Mouse (Mus musculus) monocyte, adult 5-6 weeks (primary cell): Measurements from ENCODE around the gene Rab26. TPM values are rescaled to one million over a fixed set of nuclear protein-coding genes. Genes with fewer than 3 reads are reported as not detected.

Experiments used
- ATAC-seq: fragments of 153-309, 156-312 bp; replicated peaks from 2 replicates; pipeline ENCODE4 v1.8.0; 2017; ENCODE audit warnings: mild to moderate bottlenecking; ENCODE audit not compliant: low TSS enrichment, insufficient number of reproducible peaks, severe bottlenecking, poor library complexity, low FRiP score
- total RNA-seq: library from RNA; stranded (forward); fragments of 200-1000, 200-491, 200-594 nt; gene quantifications from 3 replicates; pipeline ENCODE4 v1.2.3, GENCODE M21; 2017

Gene Rab26
- total RNA-seq, 1 experiment from 2014 or later, result not detected

- peak; percentile 99 for ATAC-seq
These were observed 15.8 kb upstream of the Rab26 start, which contains the start of gene Pkd1 for GRCm38 (mm10) chr17:24549618-24550415. TSS of gene Pkd1 (plus strand) at chr17:24549834.

- no peak for ATAC-seq
These were observed 15.1 kb upstream of the Rab26 start for GRCm38 (mm10) chr17:24548921-24549617.

- ATAC-seq, result no peak
These were observed 14.4 kb upstream of the Rab26 start for GRCm38 (mm10) chr17:24548435-24548834.

- ATAC-seq, result no peak
These were observed 12.2 kb upstream of the Rab26 start for GRCm38 (mm10) chr17:24546234-24546633.

- no peak for ATAC-seq
These were observed 11.2 kb upstream of the Rab26 start for GRCm38 (mm10) chr17:24545247-24545646.

- ATAC-seq, result no peak
These were observed 10.6 kb upstream of the Rab26 start for GRCm38 (mm10) chr17:24544613-24545012.

- peak; percentile 92 for ATAC-seq
These were observed 6.4 kb upstream of the Rab26 start for GRCm38 (mm10) chr17:24540375-24540774.

GRCm38 (mm10) chr17:24538950-24539349 lies 4.9 kb upstream of the Rab26 start:
- no peak for ATAC-seq

- ATAC-seq, result no peak
These were observed 3.5 kb upstream of the Rab26 start for GRCm38 (mm10) chr17:24537536-24537935.

GRCm38 (mm10) chr17:24535300-24535699 lies 1.3 kb upstream of the Rab26 start:
- no peak for ATAC-seq

GRCm38 (mm10) chr17:24533099-24533992 lies 664 bp downstream of the Rab26 start:
- peak; percentile 74 for ATAC-seq

GRCm38 (mm10) chr17:24532045-24532444 lies 2.0 kb downstream of the Rab26 start:
- no peak for ATAC-seq

GRCm38 (mm10) chr17:24531064-24531463 lies 2.9 kb downstream of the Rab26 start:
- ATAC-seq, result no peak

GRCm38 (mm10) chr17:24530361-24531050 lies 3.5 kb downstream of the Rab26 start:
- ATAC-seq, result no peak

- no peak for ATAC-seq
These were observed 4.1 kb downstream of the Rab26 start for GRCm38 (mm10) chr17:24529883-24530282.

- ATAC-seq, result no peak; the same call in 1 of the 2 replicates
These were observed 5.0 kb downstream of the Rab26 start for GRCm38 (mm10) chr17:24529007-24529451.

- no peak for ATAC-seq
These were observed 5.5 kb downstream of the Rab26 start for GRCm38 (mm10) chr17:24528560-24528918.

- ATAC-seq, result peak; percentile 95
These were observed 6.1 kb downstream of the Rab26 start, which contains the start of gene Traf7 for GRCm38 (mm10) chr17:24527723-24528559. TSS of gene Traf7 (minus strand) at chr17:24527938.
